Mouse (Mus musculus) forebrain, embryonic 14.5 days (tissue): ENCODE measurements at regions not wholly inside any gene's neighbourhood (a gene's known extent, or its start where the extent isn't known, plus 50 kb on each side); places are given as distances from the start of the nearest gene placed in this dataset.

Source experiments
- ATAC-seq: fragments of 200-750 bp; cut with Nextera tagmentation; 2 replicates; pipeline ENCODE4 v1.8.0; 2017; ENCODE audit warnings: mild to moderate bottlenecking, moderate library complexity
- DNase-seq: peaks from one replicate; pipeline ENCODE4 v3.0.0-alpha.2; 2015; ENCODE audit warnings: low spot score
- H3K27ac ChIP-seq: fragments of 300-500 bp; sonication (generic); 2 replicates; pipeline ENCODE4 v1.5.1; 2014; ENCODE audit warnings: low read depth, mild to moderate bottlenecking, control low read depth, low read length, moderate library complexity
- H3K27me3 ChIP-seq: fragments of 300-500 bp; sonication (generic); replicated peaks from 2 replicates; pipeline ENCODE4 v1.6.1; 2014; ENCODE audit warnings: low read length, control low read depth, mixed read lengths; ENCODE audit not compliant: control insufficient read depth, insufficient read depth
- H3K36me3 ChIP-seq: fragments of 300-500 bp; sonication (generic); 2 replicates; pipeline ENCODE4 v1.6.1; 2014; ENCODE audit warnings: low read length, control low read depth; ENCODE audit not compliant: control insufficient read depth, insufficient read depth
- H3K4me1 ChIP-seq: fragments of 300-500 bp; sonication (generic); 2 replicates; pipeline ENCODE4 v1.6.1; 2014; ENCODE audit warnings: antibody characterized with exemption, low read length, control low read depth; ENCODE audit not compliant: control insufficient read depth, insufficient read depth
- H3K4me2 ChIP-seq: fragments of 300-500 bp; sonication (generic); 2 replicates; pipeline ENCODE4 v1.6.1; 2014; ENCODE audit warnings: mild to moderate bottlenecking, control low read depth, low read length
- H3K4me3 ChIP-seq: fragments of 300-500 bp; sonication (generic); 2 replicates; pipeline ENCODE4 v1.5.1; 2014; ENCODE audit warnings: low read depth, low read length, control low read depth
- H3K9ac ChIP-seq: fragments of 300-500 bp; sonication (generic); 2 replicates; pipeline ENCODE4 v1.6.1; 2014; ENCODE audit warnings: mild to moderate bottlenecking, low read length, control low read depth, moderate library complexity
- H3K9me3 ChIP-seq: fragments of 300-500 bp; sonication (generic); replicated peaks from 2 replicates; pipeline ENCODE4 v1.6.1; 2016; ENCODE audit warnings: low read length, control low read depth, mixed read lengths; ENCODE audit not compliant: control insufficient read depth
- WGBS: fragments of 180-500 bp; shearing (Covaris S2); extraction: QIAGEN DNeasy Blood & Tissue Kit; methylation state at CpG from one replicate; pipeline ENCODE4 v1.1.7; 2014; 5-methylcytosine and 5-hydroxymethylcytosine counted together

DNA sequence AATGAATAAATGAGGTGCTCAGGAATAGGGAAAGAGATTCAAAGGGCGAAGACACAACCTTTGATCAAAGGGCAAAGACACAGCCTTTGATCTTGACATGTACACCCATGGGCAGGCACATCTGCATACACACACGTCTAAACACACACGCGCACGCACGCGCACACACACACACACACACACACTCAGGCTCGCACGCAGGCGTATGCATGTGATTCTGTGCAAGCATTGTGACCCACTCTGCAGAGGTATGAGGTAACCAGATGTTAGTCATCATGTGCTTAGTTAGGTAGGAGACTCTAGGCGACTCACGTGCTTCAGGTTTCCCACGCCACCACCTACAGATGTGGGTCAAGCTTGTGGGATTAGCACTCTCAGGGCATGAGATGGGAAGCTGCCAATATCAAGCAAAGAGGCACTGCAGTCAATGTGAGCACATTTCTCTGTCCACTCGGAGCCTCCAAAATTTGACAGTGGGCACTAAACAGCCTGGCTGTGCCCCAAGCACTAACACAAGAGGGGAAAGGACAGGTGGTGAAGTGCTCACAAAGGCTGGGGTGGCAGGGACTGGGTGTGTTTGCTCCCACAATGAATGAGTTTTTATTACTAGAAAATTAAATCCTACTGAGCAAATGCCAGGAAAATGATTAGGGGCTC is 123.3 kb upstream of the Slc44a1 start:
- DNase-seq: no peak
- Histone ChIP-seq H3K9me3 (no peaks in the 10 kb centered on the region), H3K27ac (peak overlapping the region; percentile 61), H3K27me3 (no peaks in the 10 kb centered on the region), H3K4me3 (no peak overlapping the region), H3K4me2 (no peak overlapping the region), H3K4me1 (peaks cover 15% of the 10 kb centered on the region; the same call in 1 of the 2 replicates), H3K36me3 (no peaks in the 10 kb centered on the region), H3K9ac (peak overlapping the region; percentile 18; the same call in 1 of the 2 replicates)
- ATAC-seq: peak; percentile 48
- WGBS: 78% methylated on average over 14 of the region's 14 CpGs

DNA sequence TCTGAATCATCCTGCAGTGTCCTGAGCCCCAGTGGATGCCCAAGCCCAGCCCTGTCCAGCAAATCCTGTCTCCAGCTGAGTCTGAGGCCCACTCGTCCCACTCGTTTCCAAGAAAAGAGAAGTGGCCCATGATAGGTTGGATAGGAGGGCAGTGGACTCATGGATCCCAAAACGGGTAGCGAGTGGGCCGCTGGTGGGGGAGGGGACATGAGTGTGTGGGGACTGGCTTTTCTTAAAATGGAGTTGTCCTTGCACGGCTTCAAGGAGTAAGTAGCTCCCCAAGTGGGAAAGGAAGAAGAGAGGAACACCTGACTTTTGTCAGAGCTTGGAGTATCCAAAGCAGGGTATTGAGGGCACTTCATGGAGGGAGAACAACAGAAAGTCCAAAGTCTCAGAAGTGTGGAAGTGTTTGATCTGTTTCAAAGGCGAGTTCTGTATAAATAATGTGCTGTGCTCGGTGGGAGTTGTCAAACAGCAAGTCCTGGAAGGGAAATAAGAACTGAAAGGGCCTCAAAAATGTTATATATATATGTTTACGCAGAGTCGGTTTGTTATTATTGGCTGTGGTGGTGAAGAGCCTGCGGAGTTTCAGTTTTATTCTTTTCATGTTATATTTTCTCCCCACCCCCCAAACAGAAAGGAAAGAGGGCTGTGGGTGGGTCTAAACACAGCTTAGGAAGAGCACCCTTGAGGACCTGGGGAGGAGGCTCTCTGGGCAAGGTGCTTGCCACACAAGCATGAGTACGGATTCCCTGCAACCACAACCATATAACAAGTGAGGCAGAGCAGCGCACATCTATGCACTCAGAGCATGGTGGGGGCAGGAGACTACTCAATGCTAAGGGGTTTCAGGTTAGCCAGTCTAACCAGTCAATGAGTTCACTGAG is 124.1 kb upstream of the Slc44a1 start:
- ATAC-seq (no peak), DNase-seq (no peak)
- 72% methylated on average over 13 of the region's 13 CpGs for WGBS
- Histone ChIP-seq H3K27ac (peak overlapping the region; percentile 33), H3K4me1 (peaks cover 15% of the 10 kb centered on the region; the same call in 1 of the 2 replicates), H3K36me3 (no peaks in the 10 kb centered on the region), H3K9me3 (no peaks in the 10 kb centered on the region), H3K9ac (no peak overlapping the region), H3K4me2 (no peak overlapping the region), H3K27me3 (no peaks in the 10 kb centered on the region), H3K4me3 (no peak overlapping the region)

DNA sequence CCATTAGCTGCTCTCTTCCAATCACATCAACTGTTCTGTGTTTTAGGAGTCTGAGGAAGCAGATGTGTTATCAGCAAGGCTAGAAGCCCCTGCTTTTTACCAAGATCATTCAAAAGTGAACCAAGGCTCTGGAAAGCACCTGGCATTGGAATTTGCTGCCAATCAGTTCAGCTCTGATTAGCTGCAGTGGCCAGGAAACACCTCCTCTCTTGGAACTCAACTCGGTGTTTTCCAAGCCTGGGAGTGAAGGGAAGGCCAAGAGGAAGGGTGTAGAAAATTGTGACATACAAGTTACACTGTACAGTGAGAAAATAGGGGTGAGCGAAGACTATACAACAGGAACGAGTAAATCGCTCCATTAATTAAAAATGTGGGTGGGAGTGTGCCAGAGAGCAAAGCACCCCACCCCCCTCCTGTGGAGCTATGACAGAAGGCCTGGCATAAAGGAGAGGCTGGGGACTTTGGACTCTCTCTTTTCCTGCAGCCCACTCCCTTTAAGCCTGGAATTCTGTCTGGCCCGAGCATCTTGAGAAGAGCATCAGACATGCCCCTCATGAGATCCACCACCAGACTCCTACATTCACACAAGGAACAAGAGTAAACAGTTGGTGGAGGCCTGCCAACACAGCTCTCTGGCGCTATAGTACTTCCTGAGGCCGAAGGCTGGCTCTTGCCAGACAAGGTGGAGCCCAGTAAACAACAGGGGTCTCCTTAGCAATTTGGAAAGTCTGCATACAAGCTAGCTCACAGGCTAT is 124.9 kb upstream of the Slc44a1 start:
- no peaks in the 10 kb centered on the region for H3K9me3 ChIP-seq
- H3K4me1 ChIP-seq: peaks cover 15% of the 10 kb centered on the region; the same call in 1 of the 2 replicates
- WGBS: 32% methylated on average over 7 of the region's 7 CpGs
- H3K4me2 ChIP-seq: no peak overlapping the region
- DNase-seq (peak; percentile 82), ATAC-seq (peak; percentile 63)
- H3K27me3 ChIP-seq: no peaks in the 10 kb centered on the region
- peak overlapping the region; percentile 22 for H3K27ac ChIP-seq
- no peak overlapping the region for H3K9ac ChIP-seq
- H3K36me3 ChIP-seq: no peaks in the 10 kb centered on the region
- no peak overlapping the region for H3K4me3 ChIP-seq

- peaks cover 15% of the 10 kb centered on the region; the same call in 1 of the 2 replicates for H3K4me1 ChIP-seq
- 90% methylated on average over 8 of the region's 8 CpGs for WGBS
- H3K4me2 ChIP-seq: no peak overlapping the region
- no peaks in the 10 kb centered on the region for H3K9me3 ChIP-seq
- DNase-seq: no peak
- no peaks in the 10 kb centered on the region for H3K36me3 ChIP-seq
- ATAC-seq: no peak
- no peak overlapping the region for H3K27ac ChIP-seq
- no peak overlapping the region for H3K9ac ChIP-seq
- H3K27me3 ChIP-seq: no peaks in the 10 kb centered on the region
- no peak overlapping the region for H3K4me3 ChIP-seq
These were observed 126.1 kb upstream of the Slc44a1 start for GRCm38 (mm10) chr4:53314076-53314475.

GRCm38 (mm10) chr4:53307121-53307520 is 133.1 kb upstream of the Slc44a1 start:
- Histone ChIP-seq H3K27ac (no peak overlapping the region), H3K36me3 (no peaks in the 10 kb centered on the region), H3K4me2 (no peak overlapping the region), H3K4me1 (no peaks in the 10 kb centered on the region), H3K9me3 (no peaks in the 10 kb centered on the region), H3K4me3 (no peak overlapping the region), H3K27me3 (no peaks in the 10 kb centered on the region), H3K9ac (no peak overlapping the region)
- DNase-seq (no peak), ATAC-seq (no peak)
- 79% methylated on average over 4 of the region's 4 CpGs for WGBS

GRCm38 (mm10) chr4:53304782-53305385 is 135.3 kb upstream of the Slc44a1 start:
- H3K4me3 ChIP-seq: no peak overlapping the region
- H3K9ac ChIP-seq: no peak overlapping the region
- H3K4me1 ChIP-seq: no peaks in the 10 kb centered on the region
- no peaks in the 10 kb centered on the region for H3K9me3 ChIP-seq
- no peak overlapping the region for H3K4me2 ChIP-seq
- no peaks in the 10 kb centered on the region for H3K36me3 ChIP-seq
- WGBS: 87% methylated on average over 4 of the region's 4 CpGs
- ATAC-seq: no peak
- H3K27me3 ChIP-seq: no peaks in the 10 kb centered on the region
- no peak overlapping the region for H3K27ac ChIP-seq
- no peak for DNase-seq

DNA sequence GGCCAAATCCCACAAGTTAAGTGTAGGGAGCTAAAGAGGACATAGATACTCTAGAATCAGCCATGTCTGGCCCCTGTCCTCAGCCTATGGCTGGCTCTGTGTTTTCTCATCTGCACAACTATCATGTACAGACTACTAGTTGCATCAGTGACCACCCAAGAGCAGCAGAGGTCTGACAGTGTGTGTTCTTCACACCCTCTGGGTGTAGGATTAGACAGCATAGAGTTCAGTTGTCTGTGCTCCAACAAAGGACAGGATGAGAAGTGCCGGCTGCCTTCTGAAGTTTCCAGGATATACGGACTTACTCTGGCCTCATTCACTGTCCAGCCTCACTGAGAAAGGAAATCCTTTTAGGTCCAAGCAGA is 135.9 kb upstream of the Slc44a1 start:
- Histone ChIP-seq H3K4me1 (no peaks in the 10 kb centered on the region), H3K36me3 (no peaks in the 10 kb centered on the region), H3K4me2 (no peak overlapping the region), H3K27me3 (no peaks in the 10 kb centered on the region), H3K9ac (no peak overlapping the region), H3K27ac (no peak overlapping the region), H3K9me3 (no peaks in the 10 kb centered on the region), H3K4me3 (no peak overlapping the region)
- WGBS: 94% methylated on average over 2 of the region's 2 CpGs
- ATAC-seq (no peak), DNase-seq (no peak)

DNA sequence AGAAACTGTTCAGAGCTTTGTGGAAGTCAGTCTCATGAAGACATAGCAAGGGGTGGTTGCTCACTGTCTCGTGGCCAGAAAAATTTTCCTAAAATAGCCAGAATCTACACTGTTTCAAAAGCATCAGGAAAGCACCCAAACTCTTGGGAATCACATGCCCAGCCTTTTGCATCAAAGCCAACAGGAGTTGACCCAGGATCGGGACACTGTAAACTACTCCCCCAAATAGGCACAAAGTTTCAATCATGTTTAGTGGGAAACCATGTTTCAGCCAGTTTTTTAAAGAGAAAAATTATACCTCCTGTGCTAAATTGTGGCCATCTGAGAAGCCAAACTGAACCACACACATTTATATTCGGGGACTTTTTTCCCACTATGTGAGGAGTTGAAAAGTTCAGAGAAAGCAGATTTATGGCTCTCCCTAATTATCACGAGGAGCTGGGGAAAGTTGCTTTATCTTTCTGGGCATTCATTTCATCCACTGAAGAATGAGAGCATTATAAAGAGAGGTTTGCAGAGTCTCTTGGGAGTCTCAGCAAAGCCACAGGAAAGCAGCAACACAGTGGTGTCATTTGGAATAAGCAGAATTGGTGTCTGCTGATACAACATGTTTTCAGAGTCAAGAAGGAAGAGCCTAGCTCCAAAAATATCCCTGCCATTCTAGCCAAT is 136.5 kb upstream of the Slc44a1 start:
- DNase-seq (no peak), ATAC-seq (no peak)
- Histone ChIP-seq H3K9ac (no peak overlapping the region), H3K4me3 (no peak overlapping the region), H3K4me1 (no peaks in the 10 kb centered on the region), H3K9me3 (no peaks in the 10 kb centered on the region), H3K36me3 (no peaks in the 10 kb centered on the region), H3K27ac (no peak overlapping the region), H3K4me2 (no peak overlapping the region), H3K27me3 (no peaks in the 10 kb centered on the region)
- WGBS: 68% methylated on average over 4 of the region's 4 CpGs
